Mouse (Mus musculus) CD4-positive, CD25-positive, alpha-beta regulatory T cell, adult 2 months (primary cell): Measurements from ENCODE around the gene 6030408B16Rik.
A peak's percentile ranks its signal among the peaks of the same experiment; 100 is the strongest.

Source experiments
- DNase-seq: peaks from one replicate; pipeline ENCODE4 v3.0.0-alpha.2; 2012; ENCODE audit warnings: low read depth, low spot score

Gene 6030408B16Rik

DNA sequence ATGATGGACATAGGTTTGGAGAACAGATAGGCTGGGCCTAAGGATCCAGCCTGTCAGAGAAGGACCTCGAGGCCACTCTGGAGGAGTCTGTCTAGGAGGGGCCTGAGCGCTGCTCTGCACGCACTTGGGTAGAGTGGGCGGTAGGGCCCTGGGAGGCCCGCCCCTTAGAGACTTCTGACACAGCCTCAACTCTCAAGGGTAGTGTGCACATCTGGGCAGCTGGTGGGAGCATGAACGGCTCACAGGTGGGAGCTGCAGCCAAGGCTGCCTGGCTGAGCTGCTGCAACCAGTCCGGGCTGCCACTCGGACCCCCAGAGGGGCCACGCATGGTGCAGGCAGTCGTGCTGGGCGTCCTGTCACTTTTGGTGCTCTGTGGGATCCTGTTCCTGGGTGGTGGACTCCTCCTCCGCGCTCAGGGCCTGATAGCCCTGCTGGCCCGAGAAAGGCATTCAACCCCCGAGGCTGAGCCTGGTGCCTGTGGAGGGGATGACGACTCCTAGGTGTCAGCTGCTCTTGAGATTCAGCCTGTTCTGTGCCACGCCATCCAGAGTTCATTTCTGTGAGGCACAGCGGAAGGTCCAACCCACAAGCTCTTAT lies at the start of gene 6030408B16Rik:
Gene 6030408B16Rik, plus strand, starts transcription at position 188 of the 597 bp plus-strand sequence.
- DNase-seq = no peak

DNA sequence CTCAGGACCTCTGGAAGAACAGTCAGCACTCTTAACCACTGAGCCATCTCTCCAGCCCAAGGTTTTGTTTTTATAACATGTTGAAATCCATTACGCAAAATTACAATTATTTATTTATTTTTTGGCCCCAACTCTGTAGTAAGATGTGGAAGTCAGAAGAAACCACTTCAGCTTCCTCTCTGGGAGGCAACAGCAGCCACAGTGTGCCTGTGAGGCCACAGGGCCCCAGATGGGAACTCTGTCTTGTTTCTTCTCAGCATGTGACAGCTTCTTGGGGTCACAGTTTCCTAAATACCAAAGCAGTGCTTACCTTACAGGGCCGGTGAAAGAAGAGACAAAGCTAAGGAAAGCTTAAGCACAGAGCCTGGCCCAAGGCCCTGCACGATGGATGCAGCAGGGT lies 49.0 kb upstream of the 6030408B16Rik start:
- no peak for DNase-seq

DNA sequence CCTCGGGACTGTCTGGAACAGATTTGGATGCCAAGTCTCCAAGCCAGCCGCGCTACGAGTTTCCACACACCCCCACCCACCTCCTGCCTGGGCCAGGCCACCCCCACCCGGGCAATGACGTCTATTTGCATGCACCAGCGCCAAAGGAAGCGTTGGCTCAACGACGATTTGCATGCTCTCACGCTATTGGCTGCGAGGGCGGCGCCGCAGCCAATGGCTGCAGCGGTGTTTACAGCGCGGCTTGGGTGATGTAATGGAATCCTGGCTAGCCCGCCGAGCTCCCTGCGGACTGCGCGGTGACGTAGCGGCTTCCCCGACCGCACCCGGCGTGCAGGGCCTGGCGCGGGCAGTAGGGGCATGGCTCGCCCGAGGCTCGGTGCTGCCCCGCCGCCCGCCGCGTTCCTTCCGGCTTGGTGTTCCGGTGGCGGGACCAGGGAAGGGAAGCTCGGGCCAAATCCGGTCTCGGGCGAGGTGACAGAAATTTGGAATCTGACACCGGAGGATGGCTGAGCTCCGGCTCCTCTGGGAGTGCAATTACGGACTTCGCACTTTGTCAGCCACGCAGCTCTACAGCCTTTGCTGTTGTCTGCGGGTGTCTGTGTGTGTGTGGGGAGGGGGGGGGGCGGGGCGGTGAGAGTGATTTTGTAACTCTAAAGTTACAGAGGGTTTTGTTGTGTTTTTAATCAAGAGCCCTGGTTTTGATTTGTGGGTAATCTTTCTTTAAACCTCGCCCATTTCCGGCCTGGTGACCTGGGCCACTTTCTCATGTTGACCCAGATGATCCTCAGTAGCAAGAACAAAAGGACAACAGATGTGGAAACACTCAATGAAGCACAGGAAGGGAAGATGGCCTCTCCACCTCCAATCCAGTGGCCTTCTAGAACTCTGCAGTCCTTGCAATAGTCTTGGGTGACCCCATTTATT lies 46.5 kb upstream of the 6030408B16Rik start:
- DNase-seq = peak; percentile 99

DNA sequence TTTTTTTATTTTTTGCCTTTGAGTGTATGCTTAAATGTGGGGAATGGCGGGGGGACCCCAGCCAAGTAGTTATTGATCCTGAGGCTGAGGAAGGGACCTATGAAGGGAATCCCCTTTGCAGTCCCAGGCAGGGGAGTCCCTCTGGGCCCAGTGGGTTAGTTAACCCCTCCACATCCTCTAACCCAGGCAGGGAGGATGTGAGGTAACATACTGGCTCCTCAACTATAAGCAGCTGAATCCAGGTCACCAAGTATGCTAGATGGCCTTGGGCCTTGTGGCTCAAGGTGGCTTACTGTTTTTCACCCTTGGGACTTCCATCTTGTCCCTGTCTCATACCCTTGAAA lies 45.9 kb upstream of the 6030408B16Rik start:
- DNase-seq = peak; percentile 68

DNA sequence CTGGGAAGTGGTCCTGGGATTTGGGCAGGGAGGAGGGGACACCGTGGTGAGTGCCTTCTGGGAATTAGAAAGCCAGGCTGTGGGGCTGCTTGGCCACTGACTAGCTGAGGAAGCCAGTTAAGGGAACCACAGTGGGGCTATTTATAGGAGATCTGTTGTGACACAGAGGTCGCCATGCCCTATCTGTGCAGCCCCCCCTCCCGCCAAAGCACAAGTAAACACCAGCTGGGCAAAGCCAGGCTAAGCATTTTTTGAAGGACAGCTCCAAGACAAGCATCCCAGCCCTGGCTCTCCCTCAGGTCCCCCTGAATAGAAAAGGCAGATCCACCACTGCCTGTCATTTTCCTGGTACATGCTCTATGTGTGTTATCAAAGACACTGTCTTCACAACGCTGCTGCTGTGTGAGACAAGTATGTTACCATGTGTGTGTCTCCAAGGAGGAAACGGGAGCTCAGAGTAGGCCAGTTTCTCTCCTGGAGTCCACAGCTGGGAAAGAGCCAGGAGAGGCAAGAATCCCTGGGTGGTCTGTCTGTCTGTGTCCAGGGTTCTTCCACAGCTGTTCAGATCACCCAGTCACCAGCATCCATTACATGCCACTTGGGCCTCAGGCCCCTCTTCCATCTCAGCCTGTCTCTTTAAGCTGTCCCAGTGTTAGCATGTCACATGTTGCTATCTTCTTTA lies 44.8 kb upstream of the 6030408B16Rik start:
- DNase-seq = no peak

DNA sequence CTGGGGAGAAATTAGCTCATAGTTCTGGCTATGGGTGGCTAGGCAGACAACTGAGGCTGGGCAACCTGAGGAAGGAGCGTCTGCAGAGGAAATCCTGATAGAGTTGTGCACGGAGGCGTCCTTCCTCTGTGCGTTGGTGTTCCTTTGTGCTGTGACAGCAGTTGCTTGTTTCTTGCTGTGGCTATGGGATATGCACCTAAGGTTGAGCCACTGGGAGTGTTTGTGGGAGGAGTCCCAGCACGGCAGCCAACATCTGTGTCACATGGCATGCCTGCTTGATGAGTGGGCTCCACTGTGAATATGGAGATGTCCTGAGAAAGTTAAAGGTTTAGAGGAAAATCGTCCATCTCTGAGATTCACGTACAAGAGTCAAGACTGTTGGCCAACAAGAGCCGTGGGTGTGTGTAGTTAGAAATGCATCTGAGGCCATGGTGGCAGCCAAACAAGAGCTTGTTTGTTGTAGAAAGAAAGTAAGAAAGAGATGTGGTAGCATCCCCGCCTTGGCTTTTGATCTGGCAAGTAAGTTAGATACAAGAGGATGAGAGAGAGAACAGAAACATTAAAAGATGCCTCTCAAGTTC lies 42.7 kb upstream of the 6030408B16Rik start:
- DNase-seq = peak; percentile 54

DNA sequence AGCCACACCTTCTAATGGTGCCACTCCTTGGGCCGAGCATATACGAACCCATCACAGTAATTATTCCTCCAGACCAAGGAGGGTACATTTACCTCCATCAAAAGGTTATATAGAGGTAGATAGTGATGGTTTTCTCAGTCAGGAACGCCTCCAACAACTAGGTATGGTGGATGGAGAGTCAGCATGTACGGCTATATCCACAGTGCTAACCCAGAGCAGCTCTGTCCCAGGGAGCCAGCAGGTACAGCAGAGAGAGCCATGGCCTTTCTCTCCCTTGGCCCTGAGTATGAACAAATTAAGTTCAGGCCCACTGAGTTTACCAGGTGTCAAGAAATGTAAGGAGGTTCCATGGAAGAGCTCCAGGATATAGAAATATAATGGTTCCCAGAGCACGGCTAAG lies 41.1 kb upstream of the 6030408B16Rik start:
- no peak for DNase-seq

DNA sequence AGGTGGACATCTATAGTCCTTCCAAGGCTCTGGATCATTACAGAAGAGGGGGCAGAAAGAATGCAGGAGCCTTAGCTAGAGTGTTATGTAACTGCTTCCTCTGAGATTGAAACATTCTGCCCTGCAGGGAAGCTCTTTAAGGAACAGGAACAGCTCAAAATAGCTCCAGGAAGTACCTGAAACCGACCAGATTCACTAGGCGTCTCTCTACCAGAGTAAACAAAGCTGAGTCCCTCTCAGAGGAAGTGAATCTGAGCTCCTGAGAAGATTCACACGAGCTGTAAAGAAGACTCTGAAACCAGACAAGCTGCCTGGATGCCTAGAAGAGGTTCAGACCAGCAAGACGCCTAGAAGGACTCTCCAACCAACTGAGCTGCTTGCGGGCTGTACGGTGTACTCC lies 40.4 kb upstream of the 6030408B16Rik start:
- DNase-seq = peak; percentile 54

DNA sequence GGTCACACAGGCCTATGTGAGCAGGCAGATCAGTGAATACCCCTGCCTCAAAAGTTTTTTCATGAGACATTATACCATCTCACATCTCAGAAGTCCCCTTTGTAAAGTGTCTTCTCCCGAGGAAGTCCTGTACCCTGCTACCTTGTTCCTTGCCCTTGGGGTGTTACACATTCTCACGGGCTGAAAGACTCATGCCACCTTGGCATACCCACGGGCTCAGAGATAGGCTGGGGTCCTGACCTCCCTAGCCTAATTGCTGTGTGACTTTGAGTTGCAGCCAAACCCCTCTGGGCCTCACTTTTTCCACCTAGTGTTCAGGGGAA lies 39.5 kb upstream of the 6030408B16Rik start:
- DNase-seq = no peak

DNA sequence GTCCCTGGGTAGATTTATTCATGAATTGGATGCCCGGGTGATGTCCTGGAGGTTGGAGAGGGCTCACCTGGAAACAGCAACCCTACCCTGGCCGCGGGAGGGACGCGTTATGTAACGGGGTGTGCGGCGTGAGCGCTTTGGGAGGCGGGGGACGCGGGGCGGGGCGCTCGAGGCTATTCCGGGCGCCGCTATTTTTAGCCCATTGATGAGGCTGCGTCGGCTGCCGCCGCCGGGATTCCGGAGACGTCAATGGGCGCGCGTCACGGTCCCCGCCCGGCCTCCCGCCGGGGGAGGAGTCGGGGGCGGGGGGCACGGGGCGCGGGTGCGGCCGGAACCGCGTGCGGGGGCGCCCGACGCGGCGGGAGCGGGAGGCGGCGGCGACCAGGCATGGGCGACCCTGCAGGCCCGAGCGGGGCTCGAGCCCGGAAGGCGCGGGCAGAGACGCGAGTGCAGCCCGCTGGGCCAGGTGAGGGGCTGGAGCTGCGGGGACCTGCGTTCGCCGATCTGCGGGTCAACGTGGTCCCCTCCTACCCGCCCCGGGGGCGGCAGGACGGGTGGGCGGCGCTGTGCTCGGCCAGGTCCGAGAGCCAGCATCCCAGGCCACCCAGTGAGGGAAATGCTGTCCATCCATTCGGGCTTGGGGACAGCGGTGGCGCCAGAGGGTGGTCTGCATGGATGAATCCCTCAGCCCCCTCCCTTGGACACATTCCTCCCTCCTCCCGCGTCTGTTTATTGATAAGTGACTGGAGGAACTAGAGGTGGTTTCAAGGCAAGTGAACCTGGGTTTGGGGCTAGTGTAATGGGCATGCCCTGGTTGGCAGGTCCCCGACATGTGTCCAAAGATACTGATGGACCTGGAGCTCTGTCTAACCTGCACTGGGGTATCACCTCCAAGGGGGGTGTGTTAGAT lies 38.9 kb upstream of the 6030408B16Rik start, which contains the start of gene Nr4a1:
Gene Nr4a1, plus strand, starts transcription at position 384 of the 910 bp plus-strand sequence.
- peak; percentile 95 for DNase-seq

DNA sequence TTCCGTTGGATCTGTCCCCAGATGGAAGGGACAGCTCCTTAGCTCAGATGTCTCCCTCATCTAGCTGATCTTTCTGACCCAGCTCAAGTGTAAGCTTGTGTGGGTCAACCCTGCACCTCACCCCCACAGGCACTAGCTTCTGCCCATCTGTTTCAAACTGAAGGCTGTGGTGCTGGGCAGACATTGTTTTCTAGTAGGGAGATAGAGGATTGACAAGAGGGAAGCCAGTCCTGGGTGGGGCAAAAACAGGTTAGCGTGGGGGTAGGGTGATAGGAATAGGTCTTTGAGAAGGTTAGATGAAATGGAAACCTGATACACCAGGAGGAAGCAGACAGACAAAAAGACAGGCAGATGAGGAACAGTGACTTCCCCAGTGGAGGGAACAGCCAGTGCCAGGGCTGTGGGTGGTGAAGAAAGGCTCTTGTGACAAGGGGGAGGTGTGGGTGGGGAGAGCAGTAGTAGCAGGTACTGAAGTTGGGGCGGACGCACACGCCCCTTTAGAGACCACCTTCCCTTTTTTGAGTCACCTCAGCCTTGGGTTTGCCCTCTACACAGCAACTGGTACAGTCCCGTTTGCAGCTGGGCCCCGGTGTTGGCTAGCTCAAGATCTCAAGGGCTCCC lies 37.1 kb upstream of the 6030408B16Rik start:
- peak; percentile 60 for DNase-seq

DNA sequence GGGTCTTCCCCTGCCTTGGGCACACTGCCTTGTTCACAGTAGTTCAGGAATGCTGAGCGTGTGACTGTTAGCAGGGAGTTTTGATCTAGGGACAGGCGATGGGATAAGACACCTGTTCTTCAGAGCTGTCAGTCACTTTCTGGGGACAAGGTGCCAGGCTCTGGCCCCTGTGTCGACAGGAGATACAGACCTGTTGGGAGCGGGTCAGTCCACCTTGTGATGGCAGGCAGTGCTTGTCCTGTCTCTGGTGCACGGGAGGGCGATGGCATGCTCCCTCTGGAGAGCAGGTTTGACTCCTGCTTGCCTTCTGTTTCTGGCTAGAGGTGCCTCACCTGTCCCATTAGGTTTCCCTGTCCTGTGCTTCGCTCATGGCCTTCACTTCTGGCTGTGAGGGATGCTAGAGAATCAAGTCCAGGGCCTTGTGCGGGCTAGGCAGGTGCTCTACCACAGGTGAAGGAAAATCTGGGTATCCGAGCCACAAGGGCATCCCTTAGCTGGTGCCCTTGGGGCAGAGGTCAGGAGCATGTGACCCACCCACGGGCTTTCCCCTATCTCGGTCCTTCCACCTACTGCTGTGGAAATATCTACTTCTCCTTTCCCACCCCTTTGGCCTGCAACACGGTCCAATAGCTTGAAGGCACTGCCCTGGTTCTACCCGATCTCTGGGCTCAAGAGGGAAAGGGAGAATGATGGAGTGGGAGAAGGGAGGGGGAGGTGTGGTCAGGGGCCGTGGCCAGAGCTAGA lies 36.4 kb upstream of the 6030408B16Rik start:
- DNase-seq = no peak

DNA sequence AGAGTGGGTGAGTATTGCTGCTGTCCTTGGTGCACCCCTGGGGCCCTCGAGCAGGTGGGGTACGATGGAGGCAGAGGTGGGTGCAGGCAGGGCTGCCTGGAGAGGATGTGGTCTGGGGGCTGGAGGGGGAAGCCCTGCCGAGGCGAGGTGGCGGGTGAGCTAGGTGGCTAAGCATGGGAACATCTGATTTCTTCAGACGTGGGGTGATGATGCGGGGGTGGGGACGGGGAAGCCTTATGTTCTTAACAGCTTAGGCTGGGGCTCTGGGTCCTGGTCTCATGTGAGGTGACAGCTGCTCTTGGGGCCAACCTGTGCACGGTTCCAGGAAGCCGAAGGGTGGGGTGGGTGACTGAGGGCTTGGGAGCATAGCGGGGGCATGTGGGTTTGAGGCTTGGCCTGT lies 34.6 kb upstream of the 6030408B16Rik start:
- peak; percentile 91 for DNase-seq

DNA sequence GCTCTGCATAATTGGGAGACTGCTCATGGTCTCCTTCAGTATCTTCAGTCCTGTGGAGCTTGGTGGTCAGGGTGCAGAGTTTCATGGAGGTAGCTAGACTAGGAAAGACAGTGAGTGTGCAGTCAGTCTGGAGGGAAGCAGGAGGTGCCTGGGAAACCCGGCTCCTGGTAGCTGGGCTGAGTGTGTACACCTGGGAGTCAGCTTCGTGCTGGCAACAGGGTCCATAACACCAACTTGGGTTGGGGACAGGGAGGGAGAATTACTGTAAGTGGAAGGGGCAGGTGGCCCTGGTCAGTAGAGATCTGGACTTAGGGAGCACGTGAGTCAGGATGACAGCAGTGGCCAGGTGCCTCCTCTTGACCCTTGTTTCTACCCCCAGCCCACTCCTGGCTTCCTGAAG lies 33.1 kb upstream of the 6030408B16Rik start:
- DNase-seq = no peak

DNA sequence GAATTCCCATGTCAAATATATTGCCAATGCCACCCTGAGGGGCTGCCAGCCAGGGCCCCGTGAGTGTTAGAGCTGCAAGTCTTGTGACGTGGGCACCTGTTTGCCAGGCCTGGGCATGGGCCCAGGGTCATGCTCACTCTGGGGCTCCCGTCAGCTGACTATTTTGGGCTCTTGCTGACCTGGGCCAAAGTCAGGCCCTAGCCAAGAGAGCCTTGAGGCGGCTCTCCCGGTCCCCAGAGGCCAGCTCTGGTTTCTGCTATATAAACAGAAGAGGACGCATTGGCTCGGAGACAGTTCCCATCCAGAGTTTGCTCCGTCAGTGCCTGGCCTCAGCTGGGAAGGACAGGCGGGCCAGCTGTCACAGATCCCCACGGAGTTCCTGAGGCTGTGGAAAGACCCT lies 32.6 kb upstream of the 6030408B16Rik start:
- DNase-seq = no peak

DNA sequence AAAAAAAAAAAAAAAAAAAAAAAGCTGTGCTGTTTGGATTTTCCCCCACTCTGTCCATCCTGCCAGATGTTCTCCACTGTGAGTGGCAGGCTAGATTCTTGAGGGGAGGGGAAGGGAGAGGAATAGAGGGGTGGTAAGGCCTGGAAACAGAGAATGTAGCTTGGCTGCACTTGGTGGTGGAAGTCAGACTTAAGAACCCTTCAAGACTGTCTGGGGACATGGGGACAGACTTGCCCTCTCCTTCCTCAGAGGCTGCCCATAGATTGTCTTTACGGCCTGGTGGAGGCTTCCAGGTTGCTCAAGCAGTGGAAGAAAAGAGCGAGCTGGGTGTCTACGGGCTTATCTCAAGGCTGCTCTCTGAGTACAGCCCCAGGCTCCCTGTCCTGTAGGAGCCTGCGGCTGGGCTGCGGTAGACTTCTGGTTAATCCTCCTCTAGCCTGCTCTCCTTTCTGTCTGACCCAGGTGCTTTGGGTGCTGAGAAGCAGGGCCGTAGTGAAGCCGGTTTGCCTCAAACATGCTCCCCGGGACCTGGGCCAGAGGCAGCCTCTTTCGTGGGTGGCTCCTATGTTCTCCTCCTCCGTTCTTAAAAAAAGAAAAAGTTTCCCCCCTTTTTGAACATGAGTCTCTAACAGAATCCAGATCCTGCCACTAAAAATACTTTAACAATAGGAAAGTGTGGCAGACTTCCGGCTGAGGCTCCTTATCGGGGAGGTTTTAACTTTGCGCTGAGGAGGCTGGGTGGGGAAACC lies 32.0 kb upstream of the 6030408B16Rik start:
- DNase-seq = no peak

DNA sequence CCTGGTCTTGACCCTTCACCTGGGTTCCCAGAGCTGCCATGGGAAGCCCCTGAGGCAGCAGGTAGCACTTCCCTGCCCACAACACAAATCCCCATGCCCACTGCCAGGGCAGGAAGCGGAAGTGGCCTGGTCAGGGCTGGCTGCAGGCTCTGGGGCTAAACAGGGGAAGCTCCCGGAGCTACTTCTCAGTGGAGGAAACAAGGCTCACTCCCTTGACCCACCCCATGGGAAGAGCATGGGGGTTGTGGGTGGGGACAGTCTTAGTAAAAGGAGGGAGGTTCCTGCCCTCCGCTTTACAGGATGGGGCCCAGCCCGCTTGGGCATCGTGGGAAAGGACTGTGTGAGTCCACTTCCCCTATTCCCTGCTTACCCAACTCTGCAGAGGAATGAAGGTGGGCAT lies 30.5 kb upstream of the 6030408B16Rik start:
- DNase-seq = no peak

DNA sequence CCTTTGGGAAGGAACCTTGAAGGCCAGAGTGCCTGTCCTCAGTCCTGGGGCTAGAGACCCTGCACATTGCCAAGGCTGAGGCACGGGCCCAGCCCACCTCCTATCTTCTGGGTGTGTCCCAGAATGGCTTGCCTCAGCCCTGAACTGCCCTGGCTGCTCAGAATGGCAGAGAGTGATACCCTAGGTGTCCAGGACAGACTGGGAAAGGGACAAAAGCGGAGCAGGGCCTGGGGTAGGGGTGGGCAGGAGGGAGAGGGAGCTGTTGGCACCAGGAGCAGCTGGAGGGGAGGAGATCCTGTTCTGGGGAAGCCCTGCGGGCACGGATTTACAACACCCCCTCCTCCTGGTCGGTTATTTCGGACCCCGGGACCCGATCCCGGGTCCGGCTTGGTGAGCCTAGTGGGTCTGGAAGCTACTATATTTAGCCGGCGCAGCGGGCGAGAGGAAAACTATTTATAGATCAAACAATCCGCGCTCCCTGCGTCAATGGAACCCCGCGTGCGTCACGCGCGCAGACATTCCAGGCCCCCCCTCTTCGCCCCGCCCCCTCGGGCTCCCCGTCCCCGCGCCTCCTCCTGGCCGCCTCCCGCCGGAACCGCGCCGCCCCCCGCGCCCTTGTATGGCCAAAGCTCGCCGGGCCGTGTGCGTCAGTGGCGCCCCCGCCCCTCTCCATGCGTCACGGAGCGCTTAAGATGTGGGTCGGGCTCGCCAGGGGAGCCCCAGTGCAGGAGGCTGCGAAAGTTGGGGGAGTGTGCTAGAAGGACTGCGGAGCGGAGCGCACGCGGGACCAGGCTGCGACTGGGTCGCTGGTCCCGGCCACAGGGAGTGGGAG lies 26.7 kb upstream of the 6030408B16Rik start:
- DNase-seq = peak; percentile 99
